Mouse (Mus musculus): ENCODE results near the gene Arhgef6. TPM values are rescaled to one million over a fixed set of nuclear protein-coding genes. Genes with fewer than 3 reads are reported as not detected.

The Arhgef6 gene
- 4.9 and 8.8 TPM in 2 replicates for polyA plus RNA-seq (2014; fragmentation: Nextera tagmentation; extraction: Ambion mirVana)

GRCm38 (mm10) chrX:57338371-57339211 is at the start of gene Arhgef6:
TSS of gene Arhgef6 (minus strand) at chrX:57338729.
- Histone ChIP-seq H3K9me3 (ENCODE audit: control insufficient read depth, low read length) (no peaks in the 10 kb centered on the region), H3K4me2 (ENCODE audit: low read depth, low read length) (no peak within 1 kb of the TSS), H3K4me3 (ENCODE audit: low read depth, low read length) (no peak within 1 kb of the TSS), H3K4me1 (ENCODE audit: control insufficient read depth, insufficient read depth, low read length) (no peaks in the 10 kb centered on the region), H3K9ac (replicated peaks; ENCODE audit: low read depth, low read length) (no peak within 1 kb of the TSS), H3K36me3 (ENCODE audit: control insufficient read depth, insufficient read depth, low read length) (no peaks in the 10 kb centered on the region), H3K27me3 (ENCODE audit: control insufficient read depth, insufficient read depth, low read length) (no peaks in the 10 kb centered on the region), H3K27ac (ENCODE audit: low read depth, low read length) (no peak within 1 kb of the TSS)
- WGBS: 62% methylated on average over 18 of the region's 18 CpGs
- ATAC-seq (ENCODE audit: low read depth): no peak

- Histone ChIP-seq H3K36me3 (ENCODE audit: control insufficient read depth, insufficient read depth, low read length) (peaks cover 15% of the 10 kb centered on the region; the same call in 1 of the 2 replicates), H3K4me2 (ENCODE audit: low read depth, low read length) (no peak overlapping the region), H3K9ac (replicated peaks; ENCODE audit: low read depth, low read length) (no peak overlapping the region), H3K9me3 (ENCODE audit: control insufficient read depth, low read length) (no peaks in the 10 kb centered on the region), H3K4me3 (ENCODE audit: low read depth, low read length) (no peak overlapping the region), H3K27ac (ENCODE audit: low read depth, low read length) (no peak overlapping the region), H3K27me3 (ENCODE audit: control insufficient read depth, insufficient read depth, low read length) (no peaks in the 10 kb centered on the region), H3K4me1 (ENCODE audit: control insufficient read depth, insufficient read depth, low read length) (no peaks in the 10 kb centered on the region)
- ATAC-seq (ENCODE audit: low read depth): no peak; the same call in 1 of the 2 replicates
- 67% methylated on average over 5 of the region's 5 CpGs for WGBS
Observed at GRCm38 (mm10) chrX:57380915-57381314, 42.4 kb upstream of the Arhgef6 start.

GRCm38 (mm10) chrX:57378579-57378978 is 40.0 kb upstream of the Arhgef6 start:
- Histone ChIP-seq H3K4me3 (ENCODE audit: low read depth, low read length) (no peak overlapping the region), H3K9me3 (ENCODE audit: control insufficient read depth, low read length) (no peaks in the 10 kb centered on the region), H3K4me1 (ENCODE audit: control insufficient read depth, insufficient read depth, low read length) (no peaks in the 10 kb centered on the region), H3K27me3 (ENCODE audit: control insufficient read depth, insufficient read depth, low read length) (no peaks in the 10 kb centered on the region), H3K4me2 (ENCODE audit: low read depth, low read length) (no peak overlapping the region), H3K36me3 (ENCODE audit: control insufficient read depth, insufficient read depth, low read length) (peaks cover 9% of the 10 kb centered on the region; the same call in 1 of the 2 replicates), H3K9ac (replicated peaks; ENCODE audit: low read depth, low read length) (no peak overlapping the region), H3K27ac (ENCODE audit: low read depth, low read length) (no peak overlapping the region)
- 88% methylated on average over 3 of the region's 3 CpGs for WGBS
- no peak for ATAC-seq (ENCODE audit: low read depth)

- Histone ChIP-seq H3K9me3 (ENCODE audit: control insufficient read depth, low read length) (no peaks in the 10 kb centered on the region), H3K4me1 (ENCODE audit: control insufficient read depth, insufficient read depth, low read length) (no peaks in the 10 kb centered on the region), H3K27ac (ENCODE audit: low read depth, low read length) (no peak overlapping the region), H3K4me2 (ENCODE audit: low read depth, low read length) (no peak overlapping the region), H3K36me3 (ENCODE audit: control insufficient read depth, insufficient read depth, low read length) (0 out of 2 replicates have a peak, but pooled peaks cover 7% of the 10 kb centered on the region), H3K27me3 (ENCODE audit: control insufficient read depth, insufficient read depth, low read length) (no peaks in the 10 kb centered on the region), H3K9ac (replicated peaks; ENCODE audit: low read depth, low read length) (no peak overlapping the region), H3K4me3 (ENCODE audit: low read depth, low read length) (no peak overlapping the region)
- 92% methylated on average over 3 of the region's 3 CpGs for WGBS
- no peak for ATAC-seq (ENCODE audit: low read depth)
Observed at GRCm38 (mm10) chrX:57377096-57377495, 38.6 kb upstream of the Arhgef6 start.

- no peak for ATAC-seq (ENCODE audit: low read depth)
- H3K4me1 ChIP-seq (ENCODE audit: control insufficient read depth, insufficient read depth, low read length): no peaks in the 10 kb centered on the region
- no peaks in the 10 kb centered on the region for H3K27me3 ChIP-seq (ENCODE audit: control insufficient read depth, insufficient read depth, low read length)
- H3K9me3 ChIP-seq (ENCODE audit: control insufficient read depth, low read length): no peaks in the 10 kb centered on the region
- H3K36me3 ChIP-seq (ENCODE audit: control insufficient read depth, insufficient read depth, low read length): 0 out of 2 replicates have a peak, but pooled peaks cover 5% of the 10 kb centered on the region
- H3K9ac ChIP-seq (replicated peaks; ENCODE audit: low read depth, low read length): no peak overlapping the region
- 90% methylated on average over 2 of the region's 2 CpGs for WGBS
- no peak overlapping the region for H3K4me3 ChIP-seq (ENCODE audit: low read depth, low read length)
- H3K4me2 ChIP-seq (ENCODE audit: low read depth, low read length): no peak overlapping the region
- H3K27ac ChIP-seq (ENCODE audit: low read depth, low read length): no peak overlapping the region
Observed at GRCm38 (mm10) chrX:57374029-57374428, 35.5 kb upstream of the Arhgef6 start.

- Histone ChIP-seq H3K4me2 (ENCODE audit: low read depth, low read length) (no peak overlapping the region), H3K4me1 (ENCODE audit: control insufficient read depth, insufficient read depth, low read length) (no peaks in the 10 kb centered on the region), H3K36me3 (ENCODE audit: control insufficient read depth, insufficient read depth, low read length) (0 out of 2 replicates have a peak, but pooled peaks cover 1% of the 10 kb centered on the region), H3K4me3 (ENCODE audit: low read depth, low read length) (no peak overlapping the region), H3K27ac (ENCODE audit: low read depth, low read length) (no peak overlapping the region), H3K27me3 (ENCODE audit: control insufficient read depth, insufficient read depth, low read length) (no peaks in the 10 kb centered on the region), H3K9ac (replicated peaks; ENCODE audit: low read depth, low read length) (no peak overlapping the region), H3K9me3 (ENCODE audit: control insufficient read depth, low read length) (no peaks in the 10 kb centered on the region)
- no peak for ATAC-seq (ENCODE audit: low read depth)
- WGBS: 89% methylated on average over 2 of the region's 2 CpGs
Observed at GRCm38 (mm10) chrX:57373543-57373942, 35.0 kb upstream of the Arhgef6 start.

- Histone ChIP-seq H3K9me3 (ENCODE audit: control insufficient read depth, low read length) (no peaks in the 10 kb centered on the region), H3K27ac (ENCODE audit: low read depth, low read length) (no peak overlapping the region), H3K36me3 (ENCODE audit: control insufficient read depth, insufficient read depth, low read length) (no peaks in the 10 kb centered on the region), H3K9ac (replicated peaks; ENCODE audit: low read depth, low read length) (no peak overlapping the region), H3K27me3 (ENCODE audit: control insufficient read depth, insufficient read depth, low read length) (no peaks in the 10 kb centered on the region), H3K4me3 (ENCODE audit: low read depth, low read length) (no peak overlapping the region), H3K4me1 (ENCODE audit: control insufficient read depth, insufficient read depth, low read length) (no peaks in the 10 kb centered on the region), H3K4me2 (ENCODE audit: low read depth, low read length) (no peak overlapping the region)
- 81% methylated on average over 4 of the region's 4 CpGs for WGBS
- ATAC-seq (ENCODE audit: low read depth): no peak
Observed at GRCm38 (mm10) chrX:57372965-57373364, 34.4 kb upstream of the Arhgef6 start.

- no peak for ATAC-seq (ENCODE audit: low read depth)
- WGBS: 67% methylated on average over 2 of the region's 2 CpGs
- no peak overlapping the region for H3K9ac ChIP-seq (replicated peaks; ENCODE audit: low read depth, low read length)
Observed at GRCm38 (mm10) chrX:57364891-57365569, 26.5 kb upstream of the Arhgef6 start.

GRCm38 (mm10) chrX:57359316-57359715 is 20.8 kb upstream of the Arhgef6 start:
- Histone ChIP-seq H3K9ac (replicated peaks; ENCODE audit: low read depth, low read length) (no peak overlapping the region), H3K4me1 (ENCODE audit: control insufficient read depth, insufficient read depth, low read length) (no peaks in the 10 kb centered on the region), H3K4me2 (ENCODE audit: low read depth, low read length) (no peak overlapping the region), H3K27me3 (ENCODE audit: control insufficient read depth, insufficient read depth, low read length) (no peaks in the 10 kb centered on the region), H3K9me3 (ENCODE audit: control insufficient read depth, low read length) (no peaks in the 10 kb centered on the region), H3K36me3 (ENCODE audit: control insufficient read depth, insufficient read depth, low read length) (no peaks in the 10 kb centered on the region), H3K4me3 (ENCODE audit: low read depth, low read length) (no peak overlapping the region), H3K27ac (ENCODE audit: low read depth, low read length) (no peak overlapping the region)
- ATAC-seq (ENCODE audit: low read depth): no peak
- 75% methylated on average over 1 of the region's 1 CpGs for WGBS

More at GRCm38 (mm10) chrX:57364891-57365569, 26.5 kb upstream of the Arhgef6 start:
- Histone ChIP-seq H3K27ac (ENCODE audit: low read depth, low read length) (no peak overlapping the region), H3K36me3 (ENCODE audit: control insufficient read depth, insufficient read depth, low read length) (no peaks in the 10 kb centered on the region), H3K27me3 (ENCODE audit: control insufficient read depth, insufficient read depth, low read length) (no peaks in the 10 kb centered on the region), H3K4me1 (ENCODE audit: control insufficient read depth, insufficient read depth, low read length) (no peaks in the 10 kb centered on the region), H3K4me3 (ENCODE audit: low read depth, low read length) (no peak overlapping the region), H3K4me2 (ENCODE audit: low read depth, low read length) (no peak overlapping the region), H3K9me3 (ENCODE audit: control insufficient read depth, low read length) (no peaks in the 10 kb centered on the region)

Measured in neural tube, embryonic 14.5 days (tissue).